Mouse (Mus musculus) retina, postnatal 1 day (tissue): ENCODE data around the gene Gm20918.
"Not testable (repeated sequence)": the region's sequence is repeated elsewhere in the genome, so short reads cannot be mapped to it uniquely, and the experiment has no call there.

ENCODE experiments used
- DNase-seq: peaks from one replicate; pipeline ENCODE4 v3.0.0-alpha.2; 2012

Gene Gm20918

GRCm38 (mm10) chrY:5043637-5044036 lies at the start of gene Gm20918:
Gm20918 (plus strand) TSS chrY:5043937.
- DNase-seq, result not testable (repeated sequence)
